Mouse (Mus musculus) monocyte, adult 59 days (primary cell): ENCODE measurements around the gene Asic5. TPM values are rescaled to one million over a fixed set of nuclear protein-coding genes. Genes with fewer than 3 reads are reported as not detected.

Experiments
- total RNA-seq, 2 experiments: library from RNA; stranded (reverse); gene quantifications; one replicate each; pipeline ENCODE4 v1.2.4; 2023

Asic5 gene
- not detected for total RNA-seq

DNA sequence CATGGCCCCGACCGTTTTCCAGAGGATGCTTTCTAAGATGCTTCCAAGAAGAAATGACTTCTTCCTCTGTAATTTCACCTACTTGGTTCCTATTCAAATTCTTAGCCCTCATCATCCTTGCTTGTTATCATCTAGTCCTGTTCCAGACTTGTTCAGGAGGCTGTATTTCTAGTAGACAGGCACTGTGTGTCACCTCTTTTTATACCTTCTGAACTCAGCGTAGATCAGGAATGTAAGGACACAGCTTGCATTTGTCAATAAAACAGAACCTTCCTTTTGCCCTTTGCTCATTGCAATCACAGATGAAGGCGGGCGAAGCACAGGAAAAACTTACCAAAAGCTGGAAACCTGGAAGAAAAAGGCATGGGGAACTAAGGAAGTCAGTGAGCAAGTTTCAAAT is at the start of gene Asic5:
TSS of gene Asic5 (plus strand) at position 301 of the 400 bp plus-strand sequence.

GRCm38 (mm10) chr3:81976102-81976501 is 6.0 kb upstream of the Asic5 start, which contains the start of gene Tdo2:
Gene Tdo2 (minus strand): TSS chr3:81976202.

Other genes with a start within 250 kb of the Asic5 start
- 10 to 100 TPM; 25.4 to 26.8 TPM for gene Ctso, start 49.7 kb upstream of the Asic5 start, total RNA-seq
- gene Tdo2, start 6.1 kb upstream of the Asic5 start, total RNA-seq: not detected
- gene Gucy1b1, start 92.4 kb downstream of the Asic5 start, total RNA-seq: 1 to 10 TPM in 1 of 2 experiments, not detected in 1; 1.2 TPM
- gene Gucy1a1, start 163.5 kb downstream of the Asic5 start, total RNA-seq: under 1 TPM in 1 of 2 experiments, not detected in 1; 0.42 TPM